Mouse (Mus musculus): ENCODE measurements around the gene Sema5a.

DNA sequence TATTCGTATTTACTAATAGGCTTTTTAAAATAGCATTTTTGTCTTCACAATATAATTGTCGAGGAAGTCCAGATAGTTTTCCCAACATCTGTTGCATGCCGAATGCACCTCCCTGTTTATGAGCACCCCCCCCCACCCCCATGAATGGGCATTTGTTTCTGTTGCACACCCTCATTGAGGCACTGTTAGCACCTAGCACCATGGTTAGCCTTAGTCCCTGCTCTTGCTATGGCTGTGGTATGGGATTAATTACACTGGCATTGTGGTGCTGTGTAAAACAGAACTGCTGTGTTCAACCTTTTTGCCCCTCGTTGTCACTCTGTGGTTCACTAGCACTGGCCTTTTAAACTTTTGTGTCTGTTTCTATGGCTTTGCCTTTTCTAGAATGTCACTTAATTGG, 56.4 kb downstream of the Sema5a start:
- TF ChIP-seq POLR2A (IDR thresholded peaks at IDR 0.05; ENCODE audit: borderline replicate concordance, control insufficient read depth, low read depth, low read length) (no peak), CTCF (IDR thresholded peaks at IDR 0.05; ENCODE audit: control insufficient read depth, insufficient read depth, low read length) (no peak)
